Mouse (Mus musculus) testis, adult 2 months (tissue): ENCODE data around the gene Cyb5b.

Experiments used
- CTCF ChIP-seq: fragments of 200-500 bp; IDR thresholded peaks from 2 replicates; pipeline ENCODE4 v1.5.1; 2012; ENCODE audit warnings: low read depth, mild to moderate bottlenecking, inconsistent platforms, low read length, moderate library complexity; ENCODE audit not compliant: control insufficient read depth, insufficient read depth, insufficient replicate concordance
- POLR2A ChIP-seq: fragments of 200-500 bp; IDR thresholded peaks from 2 replicates; pipeline ENCODE4 v1.6.1; 2012; ENCODE audit warnings: low read depth, mild to moderate bottlenecking, inconsistent platforms, low read length, moderate library complexity; ENCODE audit not compliant: control insufficient read depth

GRCm38 (mm10) chr8:107192631-107193030 lies 42.2 kb downstream of the Cyb5b start:
- TF ChIP-seq POLR2A (no peak), CTCF (no peak)
